Mouse (Mus musculus): ENCODE results near the gene Zfp719.
A peak's percentile ranks its signal among the peaks of the same experiment; 100 is the strongest.

Gene Zfp719

GRCm38 (mm10) chr7:43579440-43580171 lies at the start of gene Zfp719:
Zfp719 (plus strand) TSS chr7:43579610.
- peak; percentile 92 to 97 for DNase-seq

GRCm38 (mm10) chr7:43530216-43530785 lies 49.1 kb upstream of the Zfp719 start:
- peak in 1 of 2 experiments; percentile 31 for DNase-seq

GRCm38 (mm10) chr7:43532936-43533505 lies 46.4 kb upstream of the Zfp719 start:
- DNase-seq, result peak in 1 of 2 experiments; percentile 27

GRCm38 (mm10) chr7:43538524-43538923 lies 40.9 kb upstream of the Zfp719 start:
- DNase-seq, result no peak

GRCm38 (mm10) chr7:43544225-43544977 lies 35.0 kb upstream of the Zfp719 start, which contains the start of gene Cd33:
Cd33 (minus strand) TSS chr7:43544428.
- peak; percentile 39 to 40 for DNase-seq

- DNase-seq, result peak in 1 of 2 experiments; percentile 30
These were observed 33.5 kb upstream of the Zfp719 start for GRCm38 (mm10) chr7:43545656-43546545.

GRCm38 (mm10) chr7:43547666-43548065 lies 31.7 kb upstream of the Zfp719 start:
- DNase-seq, result no peak

GRCm38 (mm10) chr7:43548206-43548605 lies 31.2 kb upstream of the Zfp719 start:
- DNase-seq, result no peak

- no peak for DNase-seq
These were observed 26.3 kb upstream of the Zfp719 start for GRCm38 (mm10) chr7:43553153-43553552.

GRCm38 (mm10) chr7:43554550-43554949 lies 24.9 kb upstream of the Zfp719 start:
- no peak for DNase-seq

GRCm38 (mm10) chr7:43555351-43555750 lies 24.1 kb upstream of the Zfp719 start:
- no peak for DNase-seq

GRCm38 (mm10) chr7:43556901-43557300 lies 22.5 kb upstream of the Zfp719 start:
- DNase-seq, result no peak

- DNase-seq, result peak; percentile 91 to 92
These were observed 17.3 kb upstream of the Zfp719 start, which contains the start of gene Zfp658 for GRCm38 (mm10) chr7:43562006-43562633. Zfp658 (plus strand) TSS chr7:43562256.

GRCm38 (mm10) chr7:43562651-43563070 lies 16.7 kb upstream of the Zfp719 start:
- peak in 1 of 2 experiments; percentile 29 for DNase-seq

- DNase-seq, result no peak
These were observed 16.1 kb upstream of the Zfp719 start for GRCm38 (mm10) chr7:43563300-43563699.

- no peak for DNase-seq
These were observed 8.2 kb upstream of the Zfp719 start for GRCm38 (mm10) chr7:43571216-43571615.

- DNase-seq, result no peak
These were observed 1.1 kb downstream of the Zfp719 start for GRCm38 (mm10) chr7:43580526-43580925.

GRCm38 (mm10) chr7:43584790-43585189 lies 5.4 kb downstream of the Zfp719 start:
- no peak for DNase-seq

- DNase-seq, result no peak
These were observed 22.5 kb downstream of the Zfp719 start for GRCm38 (mm10) chr7:43601884-43602283.

GRCm38 (mm10) chr7:43606896-43607742 lies 27.7 kb downstream of the Zfp719 start, which contains the start of gene Zfp819:
Zfp819 (plus strand) TSS chr7:43607169.
- DNase-seq, result peak; percentile 63 to 72

Data from lung, postnatal 4 days (tissue).